Mouse (Mus musculus): ENCODE results near the gene Ube2b. TPM values are rescaled to one million over a fixed set of nuclear protein-coding genes. Genes with fewer than 3 reads are reported as not detected.

The Ube2b gene
- total and polyA plus RNA-seq, 2 experiments from 2014 or later = 160 to 232 TPM

GRCm38 (mm10) chr11:51966651-51967050 is 33.9 kb downstream of the Ube2b start:
- DNase-seq (ENCODE audit: low spot score) = no peak
- ATAC-seq (ENCODE audit: low FRiP score) = no peak
- 83% methylated on average over 5 of the region's 5 CpGs for WGBS

GRCm38 (mm10) chr11:51962277-51962676 is 38.3 kb downstream of the Ube2b start:
- Histone ChIP-seq H3K36me3 (ENCODE audit: insufficient read depth, low read length) (no peaks in the 10 kb centered on the region), H3K4me3 (ENCODE audit: low read depth, low read length) (no peak overlapping the region), H3K9ac (replicated peaks; ENCODE audit: low read length, poor library complexity, severe bottlenecking) (no peak overlapping the region), H3K27me3 (ENCODE audit: insufficient read depth, low read length) (no peaks in the 10 kb centered on the region), H3K27ac (ENCODE audit: low read depth, low read length) (no peak overlapping the region), H3K4me2 (ENCODE audit: low read depth, low read length, poor library complexity, severe bottlenecking) (no peak overlapping the region), H3K4me1 (ENCODE audit: insufficient read depth, low read length) (no peaks in the 10 kb centered on the region), H3K9me3 (ENCODE audit: low read length) (no peaks in the 10 kb centered on the region)
- DNase-seq (ENCODE audit: low spot score) (no peak), ATAC-seq (ENCODE audit: low FRiP score) (no peak)
- 92% methylated on average over 7 of the region's 7 CpGs for WGBS
- TF ChIP-seq CTCF (IDR thresholded peaks at IDR 0.05) = no peak

More at GRCm38 (mm10) chr11:51966651-51967050, 33.9 kb downstream of the Ube2b start:
- no peak overlapping the region for H3K27ac ChIP-seq (ENCODE audit: low read depth, low read length)
- no peaks in the 10 kb centered on the region for H3K27me3 ChIP-seq (ENCODE audit: insufficient read depth, low read length)
- no peak overlapping the region for H3K9ac ChIP-seq (replicated peaks; ENCODE audit: low read length, poor library complexity, severe bottlenecking)
- peaks cover 10% of the 10 kb centered on the region for H3K36me3 ChIP-seq (ENCODE audit: insufficient read depth, low read length)
- TF ChIP-seq CTCF (IDR thresholded peaks at IDR 0.05) = no peak
- H3K4me2 ChIP-seq (ENCODE audit: low read depth, low read length, poor library complexity, severe bottlenecking) = no peak overlapping the region
- no peak overlapping the region for H3K4me3 ChIP-seq (ENCODE audit: low read depth, low read length)
- no peaks in the 10 kb centered on the region for H3K9me3 ChIP-seq (ENCODE audit: low read length)
- H3K4me1 ChIP-seq (ENCODE audit: insufficient read depth, low read length) = 0 out of 2 replicates have a peak, but pooled peaks cover 5% of the 10 kb centered on the region

GRCm38 (mm10) chr11:51961761-51962160 is 38.8 kb downstream of the Ube2b start:
- Histone ChIP-seq H3K27ac (ENCODE audit: low read depth, low read length) (no peak overlapping the region), H3K36me3 (ENCODE audit: insufficient read depth, low read length) (no peaks in the 10 kb centered on the region), H3K9ac (replicated peaks; ENCODE audit: low read length, poor library complexity, severe bottlenecking) (no peak overlapping the region), H3K4me1 (ENCODE audit: insufficient read depth, low read length) (no peaks in the 10 kb centered on the region), H3K4me3 (ENCODE audit: low read depth, low read length) (no peak overlapping the region), H3K27me3 (ENCODE audit: insufficient read depth, low read length) (no peaks in the 10 kb centered on the region), H3K9me3 (ENCODE audit: low read length) (no peaks in the 10 kb centered on the region), H3K4me2 (ENCODE audit: low read depth, low read length, poor library complexity, severe bottlenecking) (no peak overlapping the region)
- no peak for TF ChIP-seq CTCF (IDR thresholded peaks at IDR 0.05)
- no peak for ATAC-seq (ENCODE audit: low FRiP score)
- no peak for DNase-seq (ENCODE audit: low spot score)
- 93% methylated on average over 8 of the region's 8 CpGs for WGBS

- no peak overlapping the region for H3K9ac ChIP-seq (replicated peaks; ENCODE audit: low read length, poor library complexity, severe bottlenecking)
- no peak for ATAC-seq (ENCODE audit: low FRiP score)
These were observed 39.5 kb downstream of the Ube2b start for GRCm38 (mm10) chr11:51960967-51961471.

GRCm38 (mm10) chr11:51960061-51960460 is 40.5 kb downstream of the Ube2b start:
- H3K9ac ChIP-seq (replicated peaks; ENCODE audit: low read length, poor library complexity, severe bottlenecking) = no peak overlapping the region
- no peaks in the 10 kb centered on the region for H3K27me3 ChIP-seq (ENCODE audit: insufficient read depth, low read length)
- WGBS = 92% methylated on average over 4 of the region's 4 CpGs
- no peaks in the 10 kb centered on the region for H3K36me3 ChIP-seq (ENCODE audit: insufficient read depth, low read length)
- no peak overlapping the region for H3K4me2 ChIP-seq (ENCODE audit: low read depth, low read length, poor library complexity, severe bottlenecking)
- no peak overlapping the region for H3K4me3 ChIP-seq (ENCODE audit: low read depth, low read length)
- H3K27ac ChIP-seq (ENCODE audit: low read depth, low read length) = no peak overlapping the region
- H3K4me1 ChIP-seq (ENCODE audit: insufficient read depth, low read length) = no peaks in the 10 kb centered on the region
- H3K9me3 ChIP-seq (ENCODE audit: low read length) = no peaks in the 10 kb centered on the region
- ATAC-seq (ENCODE audit: low FRiP score) (no peak), DNase-seq (ENCODE audit: low spot score) (no peak)
- no peak for TF ChIP-seq CTCF (IDR thresholded peaks at IDR 0.05)

More at GRCm38 (mm10) chr11:51960967-51961471, 39.5 kb downstream of the Ube2b start:
- Histone ChIP-seq H3K36me3 (ENCODE audit: insufficient read depth, low read length) (no peaks in the 10 kb centered on the region), H3K27me3 (ENCODE audit: insufficient read depth, low read length) (no peaks in the 10 kb centered on the region), H3K4me3 (ENCODE audit: low read depth, low read length) (no peak overlapping the region), H3K27ac (ENCODE audit: low read depth, low read length) (no peak overlapping the region), H3K9me3 (ENCODE audit: low read length) (no peaks in the 10 kb centered on the region), H3K4me2 (ENCODE audit: low read depth, low read length, poor library complexity, severe bottlenecking) (no peak overlapping the region), H3K4me1 (ENCODE audit: insufficient read depth, low read length) (no peaks in the 10 kb centered on the region)
- peak; percentile 67 for DNase-seq (ENCODE audit: low spot score)
- WGBS = 64% methylated on average over 11 of the region's 11 CpGs
- peak; percentile 49 for TF ChIP-seq CTCF (IDR thresholded peaks at IDR 0.05)

- no peaks in the 10 kb centered on the region for H3K27me3 ChIP-seq (ENCODE audit: insufficient read depth, low read length)
These were observed 41.1 kb downstream of the Ube2b start for GRCm38 (mm10) chr11:51959511-51959910.

More at GRCm38 (mm10) chr11:51959511-51959910, 41.1 kb downstream of the Ube2b start:
- DNase-seq (ENCODE audit: low spot score) = no peak
- H3K27ac ChIP-seq (ENCODE audit: low read depth, low read length) = no peak overlapping the region
- H3K36me3 ChIP-seq (ENCODE audit: insufficient read depth, low read length) = no peaks in the 10 kb centered on the region
- no peak for TF ChIP-seq CTCF (IDR thresholded peaks at IDR 0.05)
- 90% methylated on average over 5 of the region's 5 CpGs for WGBS
- H3K4me2 ChIP-seq (ENCODE audit: low read depth, low read length, poor library complexity, severe bottlenecking) = no peak overlapping the region
- H3K4me3 ChIP-seq (ENCODE audit: low read depth, low read length) = no peak overlapping the region
- ATAC-seq (ENCODE audit: low FRiP score) = no peak
- no peak overlapping the region for H3K9ac ChIP-seq (replicated peaks; ENCODE audit: low read length, poor library complexity, severe bottlenecking)
- no peaks in the 10 kb centered on the region for H3K9me3 ChIP-seq (ENCODE audit: low read length)
- no peaks in the 10 kb centered on the region for H3K4me1 ChIP-seq (ENCODE audit: insufficient read depth, low read length)

Data from midbrain, postnatal 0 days (tissue).